In the genomic region with DNA sequence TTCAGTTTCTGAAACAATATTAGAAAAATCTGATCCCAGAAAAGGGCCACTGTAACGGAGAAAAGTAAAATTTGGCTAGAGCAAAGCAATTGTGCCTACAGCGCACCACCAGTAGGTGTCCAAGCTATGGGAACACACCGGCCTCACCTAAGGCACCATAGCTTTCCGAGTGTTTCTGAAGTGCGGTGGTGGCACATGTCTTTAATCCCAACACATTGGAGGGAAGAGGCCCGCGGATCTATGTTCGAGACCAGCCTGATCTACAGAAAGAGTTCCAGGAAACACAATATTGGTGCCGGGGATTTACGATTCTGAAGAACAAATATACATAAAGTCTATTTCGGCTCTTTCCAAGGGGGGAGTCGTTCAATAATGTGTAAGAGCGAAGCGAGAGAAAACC, we compare ENCODE assay signal across 8 mouse cellular contexts. TPM values are rescaled to one million over a fixed set of nuclear protein-coding genes. Genes with fewer than 3 reads are reported as not detected.
DNase-seq lines count a peak whose midpoint lies in the region; ATAC-seq and TF ChIP-seq lines count a peak whose summit lies in the region.

No protein-coding gene starts in this region.

- peaks cover 11% of the 10 kb centered on the region for H3K4me1 ChIP-seq in forebrain, embryonic 13.5 days
- peaks cover 18% of the 10 kb centered on the region for H3K4me1 ChIP-seq in hindbrain, embryonic 13.5 days (replicated peaks)
- H3K4me1 ChIP-seq in megakaryocyte, embryonic 14.5 days = peaks cover 14% of the 10 kb centered on the region

- H3K9me3 ChIP-seq in forebrain, embryonic 13.5 days (replicated peaks) = no peaks in the 10 kb centered on the region
- H3K9me3 ChIP-seq in hindbrain, embryonic 13.5 days = no peaks in the 10 kb centered on the region
- no peaks in the 10 kb centered on the region for H3K9me3 ChIP-seq in megakaryocyte, embryonic 14.5 days

- peak; percentile 62 for TF ChIP-seq CTCF in gastrocnemius, adult 2 months (IDR thresholded peaks at IDR 0.05)

- peak overlapping the region; percentile 85 for H3K4me2 ChIP-seq in forebrain, embryonic 13.5 days
- H3K4me2 ChIP-seq in hindbrain, embryonic 13.5 days = peak overlapping the region; percentile 78

- peaks cover 41% of the 10 kb centered on the region for H3K36me3 ChIP-seq in forebrain, embryonic 13.5 days (ENCODE audit: poor library complexity, severe bottlenecking)
- peaks cover 40% of the 10 kb centered on the region for H3K36me3 ChIP-seq in hindbrain, embryonic 13.5 days
- H3K36me3 ChIP-seq in megakaryocyte, embryonic 14.5 days (replicated peaks; ENCODE audit: low read length) = peaks cover 50% of the 10 kb centered on the region

- intact Hi-C loops in gastrocnemius, adult 2 months (cut with DNase I) = loop anchor here (5.0 kb wide), 1 partner anchor 235 kb away; no protein-coding TSS in a partner anchor
- intact Hi-C loops in left cerebral cortex, postnatal 10 days (cut with DNase I) = no loop called here

- DNase-seq in gastrocnemius, adult 2 months = peak; percentile 57
- DNase-seq in gastrocnemius, postnatal 25 days = no peak
- DNase-seq in left cerebral cortex, postnatal 10 days (ENCODE audit: extremely low spot score in 1 of 2, low spot score in 2 of 2) = peak; percentile 32 to 55
- DNase-seq in right cerebral cortex, postnatal 14 days = peak; percentile 28

- 2% methylated on average over 14 of the region's 14 CpGs for WGBS in forebrain, embryonic 13.5 days
- 2% methylated on average over 14 of the region's 14 CpGs for WGBS in hindbrain, embryonic 13.5 days

- H3K9ac ChIP-seq in forebrain, embryonic 13.5 days = peak overlapping the region; percentile 90
- H3K9ac ChIP-seq in hindbrain, embryonic 13.5 days = peak overlapping the region; percentile 86

- no peaks in the 10 kb centered on the region for H3K27me3 ChIP-seq in forebrain, embryonic 13.5 days
- H3K27me3 ChIP-seq in hindbrain, embryonic 13.5 days = no peaks in the 10 kb centered on the region
- H3K27me3 ChIP-seq in megakaryocyte, embryonic 14.5 days (replicated peaks) = no peaks in the 10 kb centered on the region

- H3K27ac ChIP-seq in gastrocnemius, adult 2 months = peak overlapping the region; percentile 100
- H3K27ac ChIP-seq in forebrain, embryonic 13.5 days = peak overlapping the region; percentile 89
- H3K27ac ChIP-seq in hindbrain, embryonic 13.5 days = peak overlapping the region; percentile 92

- peak overlapping the region; percentile 84 for H3K4me3 ChIP-seq in gastrocnemius, adult 2 months
- peak overlapping the region; percentile 76 for H3K4me3 ChIP-seq in forebrain, embryonic 13.5 days
- peak overlapping the region; percentile 90 for H3K4me3 ChIP-seq in hindbrain, embryonic 13.5 days
- peak overlapping the region; percentile 100 for H3K4me3 ChIP-seq in megakaryocyte, embryonic 14.5 days (replicated peaks)

- peak; percentile 24; the same call in 1 of the 2 replicates for ATAC-seq in cerebellum, adult (ENCODE audit: insufficient number of reproducible peaks, low FRiP score, low TSS enrichment)
- ATAC-seq in forebrain, embryonic 13.5 days = peak; percentile 33
- 0 out of 2 replicates have a peak, but pooled peaks have one; percentile 27 for ATAC-seq in hindbrain, embryonic 13.5 days (ENCODE audit: low FRiP score)

RNA-seq across cellular contexts. Expression of gene C87436, which starts 0.5 kb away (rescaled TPM):
- total RNA-seq in gastrocnemius, adult 2 months (2021) = 1 to 10 TPM; 7.5 to 8.0 TPM
- total RNA-seq in gastrocnemius, postnatal 25 days (2021) = 1 to 10 TPM; 6.1 to 6.4 TPM
- polyA plus RNA-seq in forebrain, embryonic 13.5 days (2015; fragmentation: Nextera tagmentation; extraction: Ambion mirVana) = 32.0 and 34.1 TPM in 2 replicates
- polyA plus RNA-seq in hindbrain, embryonic 13.5 days (2015; fragmentation: Nextera tagmentation; extraction: Ambion mirVana) = 25.7 and 28.0 TPM in 2 replicates
- 10 to 100 TPM; 13.5 to 14.7 TPM for total RNA-seq in left cerebral cortex, postnatal 10 days (2021)
- polyA plus RNA-seq in megakaryocyte, embryonic 14.5 days (2012; ENCODE audit: insufficient read depth, low replicate concordance) = 5.3 TPM in 1 of 2 replicates, not detected in the other

RNA-seq across cellular contexts. Expression of gene Gm44790, which starts 11.3 kb away (rescaled TPM):
- total RNA-seq in gastrocnemius, adult 2 months (2021) = under 1 TPM in 1 of 2 experiments, not detected in 1; 0.53 TPM
- total RNA-seq in gastrocnemius, postnatal 25 days (2021) = not detected
- polyA plus RNA-seq in forebrain, embryonic 13.5 days (2015; fragmentation: Nextera tagmentation; extraction: Ambion mirVana) = 0.35 and 0.43 TPM in 2 replicates
- polyA plus RNA-seq in hindbrain, embryonic 13.5 days (2015; fragmentation: Nextera tagmentation; extraction: Ambion mirVana) = 0.52 TPM in 1 of 2 replicates, not detected in the other
- under 1 TPM in 1 of 2 experiments, not detected in 1; 0.59 TPM for total RNA-seq in left cerebral cortex, postnatal 10 days (2021)
- not detected in 2 replicates for polyA plus RNA-seq in megakaryocyte, embryonic 14.5 days (2012; ENCODE audit: insufficient read depth, low replicate concordance)

RNA-seq across cellular contexts. Expression of gene Tia1, which starts 33.7 kb away (rescaled TPM):
- total RNA-seq in gastrocnemius, adult 2 months (2021) = 10 to 100 TPM; 20.7 to 22.7 TPM
- total RNA-seq in gastrocnemius, postnatal 25 days (2021) = 10 to 100 TPM; 18.7 to 23.4 TPM
- 354 and 375 TPM in 2 replicates for polyA plus RNA-seq in forebrain, embryonic 13.5 days (2015; fragmentation: Nextera tagmentation; extraction: Ambion mirVana)
- polyA plus RNA-seq in hindbrain, embryonic 13.5 days (2015; fragmentation: Nextera tagmentation; extraction: Ambion mirVana) = 359 and 370 TPM in 2 replicates
- total RNA-seq in left cerebral cortex, postnatal 10 days (2021) = 100 to 1,000 TPM; 125 to 127 TPM
- 2.0 and 6.4 TPM in 2 replicates for polyA plus RNA-seq in megakaryocyte, embryonic 14.5 days (2012; ENCODE audit: insufficient read depth, low replicate concordance)

RNA-seq across cellular contexts. Expression of gene Pcyox1, which starts 40.8 kb away (rescaled TPM):
- 10 to 100 TPM; 49.7 to 50.8 TPM for total RNA-seq in gastrocnemius, adult 2 months (2021)
- 10 to 100 TPM; 50.7 to 65.0 TPM for total RNA-seq in gastrocnemius, postnatal 25 days (2021)
- 97.5 and 106 TPM in 2 replicates for polyA plus RNA-seq in forebrain, embryonic 13.5 days (2015; fragmentation: Nextera tagmentation; extraction: Ambion mirVana)
- polyA plus RNA-seq in hindbrain, embryonic 13.5 days (2015; fragmentation: Nextera tagmentation; extraction: Ambion mirVana) = 110 and 114 TPM in 2 replicates
- 100 to 1,000 TPM; 114 TPM for total RNA-seq in left cerebral cortex, postnatal 10 days (2021)
- 8.2 and 12.4 TPM in 2 replicates for polyA plus RNA-seq in megakaryocyte, embryonic 14.5 days (2012; ENCODE audit: insufficient read depth, low replicate concordance)

Comparison
In these comparisons a context has a peak if more than half of its experiments do, and no peak if none do; other contexts are left out.
1. RNA of gene Tia1, which starts 33.7 kb away (total RNA-seq): 125 to 127 TPM in left cerebral cortex, postnatal 10 days; 18.7 to 23.4 TPM in gastrocnemius, postnatal 25 days and 20.7 to 22.7 TPM in gastrocnemius, adult 2 months; every median in the first group is over 4 times any median in the second.
2. Peak in every context shown above with its lines, with median percentiles within 50 percentile points of each other: H3K27ac ChIP-seq, H3K4me3 ChIP-seq and ATAC-seq.